Mouse (Mus musculus) erythroblast, embryonic 14.5 days (primary cell): ENCODE measurements around the gene Ghrh. TPM values are rescaled to one million over a fixed set of nuclear protein-coding genes. Genes with fewer than 3 reads are reported as not detected.

Source experiments
- H3K27me3 ChIP-seq: 2 replicates; pipeline ENCODE4 v1.6.1; 2012; ENCODE audit warnings: inconsistent platforms; ENCODE audit not compliant: control insufficient read depth
- H3K36me3 ChIP-seq: 2 replicates; pipeline ENCODE4 v1.6.1; 2012; ENCODE audit warnings: mild to moderate bottlenecking, inconsistent platforms; ENCODE audit not compliant: control insufficient read depth
- H3K4me1 ChIP-seq: 2 replicates; pipeline ENCODE4 v1.6.1; 2012; ENCODE audit warnings: inconsistent platforms; ENCODE audit not compliant: control insufficient read depth
- H3K4me3 ChIP-seq: replicated peaks from 2 replicates; pipeline ENCODE3; 2012; ENCODE audit warnings: moderate library complexity, mild to moderate bottlenecking, inconsistent platforms
- H3K9me3 ChIP-seq: 2 replicates; pipeline ENCODE4 v1.6.1; 2012; ENCODE audit warnings: low read length, inconsistent platforms, mixed read lengths; ENCODE audit not compliant: control insufficient read depth
- GATA1 ChIP-seq: IDR thresholded peaks from 2 replicates; pipeline ENCODE4 v1.6.1; 2012; ENCODE audit warnings: low read length, inconsistent platforms, mixed read lengths
- TAL1 ChIP-seq: IDR thresholded peaks from 3 replicates; pipeline ENCODE4 v1.6.1; 2012; ENCODE audit warnings: low read length, inconsistent platforms, mixed read lengths
- polyA plus RNA-seq: library from polyadenylated mRNA; stranded (reverse); fragments of >175 nt; gene quantifications from 2 replicates; pipeline ENCODE4 v1.2.3, GENCODE M21; 2012

The Ghrh gene
- polyA plus RNA-seq, 1 experiment: not detected

GRCm38 (mm10) chr2:157376995-157377394 is 29.7 kb upstream of the Ghrh start:
- Histone ChIP-seq H3K9me3 (no peaks in the 10 kb centered on the region), H3K36me3 (peaks cover 32% of the 10 kb centered on the region), H3K4me3 (no peak overlapping the region), H3K4me1 (peaks cover 3% of the 10 kb centered on the region; the same call in 1 of the 2 replicates), H3K27me3 (no peaks in the 10 kb centered on the region)
- TF ChIP-seq GATA1 (no peak), TAL1 (no peak)

- H3K4me1 ChIP-seq: peaks cover 3% of the 10 kb centered on the region; the same call in 1 of the 2 replicates
Measured at GRCm38 (mm10) chr2:157375794-157376757, 28.8 kb upstream of the Ghrh start.

DNA sequence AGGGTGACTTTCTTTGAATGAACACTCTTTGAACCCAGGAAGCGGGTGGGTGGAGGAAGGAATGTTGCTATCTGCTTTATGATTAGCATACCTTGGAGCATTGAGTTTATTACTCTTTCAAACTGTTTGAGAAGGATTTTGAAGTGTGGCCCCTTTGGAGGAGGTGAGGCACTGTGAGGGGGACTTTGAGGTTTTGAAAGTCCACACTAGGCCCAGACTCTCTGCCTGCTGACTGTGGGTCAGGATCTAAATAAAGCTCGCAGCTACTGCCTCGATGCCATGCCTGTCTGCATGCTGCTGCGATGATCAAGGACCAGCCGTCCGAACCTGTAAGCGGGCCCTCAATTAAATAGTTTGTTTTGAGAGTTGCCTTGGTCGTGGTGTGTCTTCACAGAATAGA is 27.7 kb upstream of the Ghrh start:
- H3K4me1 ChIP-seq: peaks cover 3% of the 10 kb centered on the region
- H3K27me3 ChIP-seq: no peaks in the 10 kb centered on the region
- no peaks in the 10 kb centered on the region for H3K9me3 ChIP-seq
- H3K36me3 ChIP-seq: peaks cover 27% of the 10 kb centered on the region
- no peak overlapping the region for H3K4me3 ChIP-seq
- TF ChIP-seq TAL1 (no peak), GATA1 (no peak)

More at GRCm38 (mm10) chr2:157375794-157376757, 28.8 kb upstream of the Ghrh start:
- TF ChIP-seq TAL1 (no peak), GATA1 (no peak)
- no peak overlapping the region for H3K4me3 ChIP-seq
- no peaks in the 10 kb centered on the region for H3K9me3 ChIP-seq
- no peaks in the 10 kb centered on the region for H3K27me3 ChIP-seq
- H3K36me3 ChIP-seq: peaks cover 26% of the 10 kb centered on the region

- Histone ChIP-seq H3K36me3 (peaks cover 24% of the 10 kb centered on the region), H3K27me3 (no peaks in the 10 kb centered on the region), H3K4me1 (peaks cover 7% of the 10 kb centered on the region), H3K4me3 (no peak overlapping the region), H3K9me3 (no peaks in the 10 kb centered on the region)
- no peak for TF ChIP-seq TAL1
- no peak for TF ChIP-seq GATA1
Measured at GRCm38 (mm10) chr2:157373681-157374080, 26.4 kb upstream of the Ghrh start.

GRCm38 (mm10) chr2:157371696-157372095 is 24.4 kb upstream of the Ghrh start:
- TF ChIP-seq TAL1 (no peak), GATA1 (no peak)
- Histone ChIP-seq H3K9me3 (no peaks in the 10 kb centered on the region), H3K4me3 (no peak overlapping the region), H3K36me3 (peaks cover 24% of the 10 kb centered on the region), H3K27me3 (no peaks in the 10 kb centered on the region), H3K4me1 (peaks cover 21% of the 10 kb centered on the region)

- H3K4me1 ChIP-seq: peaks cover 24% of the 10 kb centered on the region
- no peak for TF ChIP-seq GATA1
- no peak for TF ChIP-seq TAL1
- H3K27me3 ChIP-seq: no peaks in the 10 kb centered on the region
- H3K9me3 ChIP-seq: no peaks in the 10 kb centered on the region
- H3K4me3 ChIP-seq: peak overlapping the region; percentile 94
- H3K36me3 ChIP-seq: peaks cover 14% of the 10 kb centered on the region
Measured at GRCm38 (mm10) chr2:157367991-157368390, 20.7 kb upstream of the Ghrh start.

GRCm38 (mm10) chr2:157367184-157367893 is 20.0 kb upstream of the Ghrh start, which contains the start of gene Manbal:
Gene Manbal, plus strand, starts transcription at chr2:157367594.
- peaks cover 24% of the 10 kb centered on the region for H3K4me1 ChIP-seq
- H3K9me3 ChIP-seq: no peaks in the 10 kb centered on the region
- peak within 1 kb of the TSS; percentile 94 for H3K4me3 ChIP-seq
- no peaks in the 10 kb centered on the region for H3K27me3 ChIP-seq
- TF ChIP-seq TAL1 (no peak), GATA1 (no peak)
- peaks cover 10% of the 10 kb centered on the region for H3K36me3 ChIP-seq

- no peak for TF ChIP-seq TAL1
- no peak for TF ChIP-seq GATA1
- H3K9me3 ChIP-seq: no peaks in the 10 kb centered on the region
- peaks cover 24% of the 10 kb centered on the region for H3K4me1 ChIP-seq
- no peaks in the 10 kb centered on the region for H3K27me3 ChIP-seq
- H3K36me3 ChIP-seq: peaks cover 10% of the 10 kb centered on the region
- H3K4me3 ChIP-seq: peak overlapping the region; percentile 94
Measured at GRCm38 (mm10) chr2:157366762-157367161, 19.5 kb upstream of the Ghrh start.

DNA sequence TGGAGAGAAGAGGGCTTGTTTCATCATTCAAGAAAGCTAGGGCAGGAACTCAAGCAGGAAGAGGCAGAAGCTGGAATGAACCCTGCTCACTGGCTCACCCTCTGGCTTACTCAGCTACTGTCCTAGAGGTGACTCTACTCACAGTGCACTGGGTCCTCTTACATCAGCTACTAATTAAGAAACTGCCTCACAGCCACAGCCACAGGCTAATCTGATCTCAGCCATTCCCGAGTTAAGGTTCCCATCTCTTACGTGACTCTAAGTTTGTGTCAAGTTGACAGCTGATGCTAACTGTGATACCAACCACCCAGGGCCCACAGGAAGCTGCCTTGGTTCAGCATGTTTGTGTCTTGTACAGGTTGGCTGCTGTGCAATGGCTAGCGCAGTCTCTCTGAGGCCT is 15.7 kb upstream of the Ghrh start:
- Histone ChIP-seq H3K27me3 (no peaks in the 10 kb centered on the region), H3K4me1 (peaks cover 15% of the 10 kb centered on the region), H3K9me3 (no peaks in the 10 kb centered on the region), H3K36me3 (no peaks in the 10 kb centered on the region), H3K4me3 (no peak overlapping the region)
- TF ChIP-seq TAL1 (no peak), GATA1 (no peak)
